Mouse (Mus musculus) kidney, adult 2 months (tissue): Measurements from ENCODE around the gene Copg2. TPM values are rescaled to one million over a fixed set of nuclear protein-coding genes. Genes with fewer than 3 reads are reported as not detected.

ENCODE experiments used
- DNase-seq: peaks from one replicate; pipeline ENCODE4 v3.0.0; 2021
- H3K27ac ChIP-seq: fragments of 200-500 bp; 2 replicates; pipeline ENCODE4 v1.5.1; 2012; ENCODE audit warnings: low read depth, low read length, control low read depth, inconsistent platforms; ENCODE audit not compliant: insufficient read depth
- H3K27me3 ChIP-seq: fragments of 200-500 bp; replicated peaks from 2 replicates; pipeline ENCODE4 v1.6.1; 2012; ENCODE audit warnings: mild to moderate bottlenecking, moderate library complexity, low read length, inconsistent platforms; ENCODE audit not compliant: control insufficient read depth, insufficient read depth
- H3K36me3 ChIP-seq: fragments of 200-500 bp; 2 replicates; pipeline ENCODE4 v1.6.1; 2012; ENCODE audit warnings: mild to moderate bottlenecking, moderate library complexity, low read length, inconsistent platforms; ENCODE audit not compliant: control insufficient read depth, insufficient read depth
- H3K4me1 ChIP-seq: fragments of 200-500 bp; 2 replicates; pipeline ENCODE4 v1.6.1; 2011; ENCODE audit warnings: low read length; ENCODE audit not compliant: control insufficient read depth, insufficient read depth
- H3K4me3 ChIP-seq: fragments of 200-500 bp; 2 replicates; pipeline ENCODE4 v1.5.1; 2011; ENCODE audit warnings: mild to moderate bottlenecking, low read depth, low read length, control low read depth; ENCODE audit not compliant: insufficient read depth
- CTCF ChIP-seq: fragments of 200-500 bp; conservative IDR thresholded peaks from 2 replicates; pipeline ENCODE4 v1.5.1; 2011; ENCODE audit warnings: low read depth, mild to moderate bottlenecking, control low read depth, low read length, moderate library complexity, mixed read lengths; ENCODE audit not compliant: insufficient read depth, insufficient read length
- POLR2A ChIP-seq: fragments of 200-500 bp; IDR thresholded peaks from one replicate; pipeline ENCODE4 v1.6.1; 2011; ENCODE audit warnings: low read depth, low read length, control low read depth
- WGBS: fragments of 180-500 bp; shearing (Covaris S2); methylation state at CpG from one replicate; pipeline ENCODE4 v1.1.7; 2018; 5-methylcytosine and 5-hydroxymethylcytosine counted together
- polyA plus RNA-seq: library from polyadenylated mRNA; depleted of rRNA; stranded (reverse); fragments of >200 nt; gene quantifications from 2 replicates; pipeline ENCODE4 v1.2.3, GENCODE M21; 2012

Copg2 gene
- polyA plus RNA-seq, 1 experiment: 13.0 TPM

DNA sequence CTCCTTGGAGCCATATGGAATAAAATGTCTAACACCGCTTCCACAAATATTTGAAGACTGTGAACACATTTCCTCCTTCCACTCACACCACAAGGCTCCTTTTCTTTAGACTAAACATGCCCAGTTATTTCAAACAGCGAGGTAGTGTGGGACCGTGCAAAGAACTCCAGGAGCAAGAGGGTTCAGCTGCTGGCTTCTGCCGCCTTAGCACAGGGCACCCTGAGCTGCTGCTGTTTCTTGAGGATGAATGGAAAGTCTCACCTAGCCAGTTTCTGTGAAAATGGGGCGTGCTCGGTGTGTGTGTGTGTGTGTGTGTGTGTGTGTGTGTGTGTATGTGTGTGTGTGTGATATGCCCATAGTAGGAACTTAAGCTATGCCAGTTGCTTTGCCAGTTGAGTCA is 162.1 kb downstream of the Copg2 start:
- H3K4me3 ChIP-seq: no peak overlapping the region
- H3K27ac ChIP-seq: no peak overlapping the region
- no peaks in the 10 kb centered on the region for H3K4me1 ChIP-seq
- 82% methylated on average over 6 of the region's 6 CpGs for WGBS
- H3K36me3 ChIP-seq: no peaks in the 10 kb centered on the region
- TF ChIP-seq CTCF: no peak
- TF ChIP-seq POLR2A: no peak
- no peak for DNase-seq
- no peaks in the 10 kb centered on the region for H3K27me3 ChIP-seq

DNA sequence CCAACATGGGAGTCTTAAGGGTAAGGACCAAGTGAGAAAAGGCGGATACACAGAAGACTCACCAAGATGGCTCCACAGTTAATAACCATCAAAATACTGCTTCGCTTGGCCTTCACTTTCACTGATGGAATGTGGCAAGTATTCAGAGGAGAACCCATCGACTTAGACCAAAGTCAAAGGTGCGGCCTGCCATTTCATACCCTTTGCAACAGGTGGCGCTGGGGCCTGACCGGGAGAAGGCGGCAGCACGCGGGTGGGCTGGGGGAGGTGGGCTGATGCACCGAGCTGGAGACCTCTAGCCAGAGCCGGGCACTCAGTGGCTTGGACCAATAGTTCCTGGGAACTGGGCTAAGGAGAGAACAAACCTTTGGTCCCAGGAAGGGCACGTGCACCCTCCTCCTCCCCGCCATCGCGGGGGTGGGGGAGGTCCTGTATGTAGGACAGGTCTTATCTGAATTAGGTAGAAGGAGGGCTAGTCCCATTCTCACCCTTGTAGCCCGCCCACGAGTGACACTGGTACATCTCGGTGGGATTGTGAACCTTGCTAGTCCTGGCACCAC is 163.9 kb downstream of the Copg2 start:
- Histone ChIP-seq H3K27ac (no peak overlapping the region), H3K4me1 (no peaks in the 10 kb centered on the region), H3K27me3 (no peaks in the 10 kb centered on the region), H3K36me3 (no peaks in the 10 kb centered on the region), H3K4me3 (no peak overlapping the region)
- WGBS: 67% methylated on average over 18 of the region's 18 CpGs
- no peak for DNase-seq
- TF ChIP-seq CTCF (no peak), POLR2A (no peak)

- peak; percentile 21 for DNase-seq
- 21% methylated on average over 12 of the region's 12 CpGs for WGBS
- Histone ChIP-seq H3K36me3 (no peaks in the 10 kb centered on the region), H3K4me3 (no peak overlapping the region), H3K27ac (no peak overlapping the region), H3K27me3 (no peaks in the 10 kb centered on the region), H3K4me1 (no peaks in the 10 kb centered on the region)
- no peak for TF ChIP-seq POLR2A
- no peak for TF ChIP-seq CTCF
Measured at GRCm38 (mm10) chr6:30730301-30730971, 166.2 kb downstream of the Copg2 start.

- Histone ChIP-seq H3K27me3 (no peaks in the 10 kb centered on the region), H3K27ac (no peak within 1 kb of the TSS), H3K36me3 (no peaks in the 10 kb centered on the region), H3K4me3 (no peak within 1 kb of the TSS), H3K4me1 (no peaks in the 10 kb centered on the region)
- DNase-seq: no peak
- TF ChIP-seq POLR2A: no peak
- WGBS: 73% methylated on average over 7 of the region's 7 CpGs
Measured at GRCm38 (mm10) chr6:30723331-30723730, 173.3 kb downstream of the Copg2 start, which contains the start of gene Mest. Gene Mest, plus strand, starts transcription at chr6:30723547.

- Histone ChIP-seq H3K4me3 (no peak overlapping the region), H3K27me3 (no peaks in the 10 kb centered on the region), H3K27ac (no peak overlapping the region), H3K36me3 (no peaks in the 10 kb centered on the region), H3K4me1 (no peaks in the 10 kb centered on the region)
- WGBS: 89% methylated on average over 4 of the region's 4 CpGs
- DNase-seq: no peak
- TF ChIP-seq POLR2A: no peak
- TF ChIP-seq CTCF: no peak
Measured at GRCm38 (mm10) chr6:30722385-30723164, 174.0 kb downstream of the Copg2 start.

GRCm38 (mm10) chr6:30716796-30717195 is 179.8 kb downstream of the Copg2 start:
- no peaks in the 10 kb centered on the region; the same call in 1 of the 2 replicates for H3K27me3 ChIP-seq
- no peak overlapping the region for H3K27ac ChIP-seq
- no peaks in the 10 kb centered on the region for H3K36me3 ChIP-seq
- H3K4me1 ChIP-seq: no peaks in the 10 kb centered on the region
- no peak overlapping the region for H3K4me3 ChIP-seq
- WGBS: 95% methylated on average over 7 of the region's 7 CpGs
- DNase-seq: no peak
- TF ChIP-seq POLR2A (no peak), CTCF (no peak)

GRCm38 (mm10) chr6:30714891-30715471 is 181.6 kb downstream of the Copg2 start:
- WGBS: 67% methylated on average over 5 of the region's 5 CpGs
- H3K27ac ChIP-seq: no peak overlapping the region

More at GRCm38 (mm10) chr6:30714891-30715471, 181.6 kb downstream of the Copg2 start:
- H3K36me3 ChIP-seq: no peaks in the 10 kb centered on the region
- DNase-seq: no peak
- no peak for TF ChIP-seq CTCF
- no peak for TF ChIP-seq POLR2A
- no peaks in the 10 kb centered on the region; the same call in 1 of the 2 replicates for H3K27me3 ChIP-seq
- H3K4me3 ChIP-seq: no peak overlapping the region
- H3K4me1 ChIP-seq: no peaks in the 10 kb centered on the region
